Comparison of ENCODE assay signal across 8 mouse cellular contexts in the genomic region with DNA sequence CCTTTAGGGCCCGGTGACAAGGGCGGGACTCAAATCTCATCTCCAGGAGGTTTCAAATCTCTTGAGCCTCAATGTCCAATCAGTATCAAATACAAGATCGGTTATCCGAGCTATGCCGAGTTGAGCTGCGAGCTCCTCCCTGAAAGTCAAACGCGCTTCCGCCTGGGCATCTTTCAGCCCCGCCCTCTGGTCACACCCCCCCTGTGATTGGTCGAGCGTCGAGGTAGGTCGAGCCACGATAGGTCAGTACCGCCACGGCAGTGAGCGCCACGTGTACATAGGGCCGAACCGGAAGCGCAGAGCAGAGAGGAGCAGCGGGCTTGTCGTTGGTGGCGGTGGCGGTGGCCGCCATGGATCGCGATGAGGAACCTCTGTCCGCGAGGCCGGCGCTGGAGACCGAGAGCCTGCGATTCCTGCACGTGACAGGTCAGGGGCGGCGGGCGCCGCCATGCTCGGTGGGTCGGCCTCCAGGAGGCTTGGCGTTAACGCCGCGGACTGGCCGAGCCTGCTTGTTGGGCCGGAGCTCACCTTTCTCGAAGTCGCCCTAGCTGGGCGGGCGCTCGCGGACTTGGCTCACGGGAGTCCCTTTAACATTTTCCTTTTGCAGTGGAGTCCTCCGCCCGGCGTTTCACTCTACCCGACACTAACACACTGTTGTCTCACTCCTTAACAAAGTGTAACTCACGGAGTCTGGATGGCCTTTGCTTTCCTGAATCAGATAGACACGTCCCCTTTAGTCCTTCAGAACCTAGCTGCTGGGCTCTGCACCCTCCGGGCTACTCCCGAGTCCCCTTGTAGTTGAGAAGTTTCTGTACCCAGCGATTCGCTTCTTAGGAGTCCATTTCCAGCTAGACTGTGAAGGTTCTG. TPM values are rescaled to one million over a fixed set of nuclear protein-coding genes. Genes with fewer than 3 reads are reported as not detected.
A peak's percentile ranks its signal among the peaks of the same experiment; 100 is the strongest.
DNase-seq lines count a peak whose midpoint lies in the region; ATAC-seq and TF ChIP-seq lines count a peak whose summit lies in the region.

Selenos (plus strand) TSS at position 286 of the 867 bp plus-strand sequence.

- TF ChIP-seq POLR2A in lung, adult 2 months (IDR thresholded peaks at IDR 0.05; ENCODE audit: borderline replicate concordance, extremely low read depth, low read depth, low read length) = peak; percentile 93

- peak; percentile 100 for ATAC-seq in forebrain, embryonic 15.5 days (replicated peaks)
- peak; percentile 99 for ATAC-seq in neutrophil, adult 5-6 weeks (ENCODE audit: extremely low read depth, insufficient number of reproducible peaks, low FRiP score, poor library complexity, severe bottlenecking)

- H3K4me2 ChIP-seq in forebrain, embryonic 15.5 days (replicated peaks) = peak within 1 kb of the TSS; percentile 80

- peak within 1 kb of the TSS; percentile 77 for H3K9ac ChIP-seq in forebrain, embryonic 15.5 days (replicated peaks)

- no peaks in the 10 kb centered on the region for H3K9me3 ChIP-seq in forebrain, embryonic 15.5 days

- peaks cover 43% of the 10 kb centered on the region for H3K36me3 ChIP-seq in forebrain, embryonic 15.5 days

- intact Hi-C loops in heart, postnatal 25 days (cut with DNase I) = loop anchor here (10.0 kb wide), 1 partner anchor 605 kb away; the partner anchor contains the start of genes Asb7 and Lins1

- H3K4me1 ChIP-seq in forebrain, embryonic 15.5 days = peaks cover 30% of the 10 kb centered on the region
- peaks cover 5% of the 10 kb centered on the region; the same call in 1 of the 2 replicates for H3K4me1 ChIP-seq in lung, adult 2 months (ENCODE audit: control insufficient read depth, insufficient read depth, low read length)

- DNase-seq in ES-CJ7 (ENCODE audit: low read depth, low spot score) = peak; percentile 99
- peak; percentile 91 for DNase-seq in cerebellum, adult 11 months
- DNase-seq in heart, postnatal 25 days (ENCODE audit: low spot score) = peak; percentile 91
- DNase-seq in layer of hippocampus, adult 18-20 months (ENCODE audit: low spot score in 2 of 2) = peak; percentile 96 to 97
- peak; percentile 93 for DNase-seq in lung, adult 2 months
- peak; percentile 91 to 93 for DNase-seq in thymus, adult 18-20 months

- peak within 1 kb of the TSS; percentile 87 for H3K27ac ChIP-seq in forebrain, embryonic 15.5 days (replicated peaks)

- under 1% methylated on average over 65 of the region's 65 CpGs for WGBS in forebrain, embryonic 15.5 days
- WGBS in lung, adult 2 months = under 1% methylated on average over 65 of the region's 65 CpGs

- H3K27me3 ChIP-seq in forebrain, embryonic 15.5 days = no peaks in the 10 kb centered on the region

- no peak for TF ChIP-seq CTCF in lung, adult 2 months (IDR thresholded peaks at IDR 0.05; ENCODE audit: insufficient read depth, low read length)

- H3K4me3 ChIP-seq in forebrain, embryonic 15.5 days = peak within 1 kb of the TSS; percentile 68
- peak within 1 kb of the TSS; percentile 79 for H3K4me3 ChIP-seq in lung, adult 2 months (replicated peaks; ENCODE audit: extremely low read depth, low read depth, low read length)

RNA-seq across cellular contexts. Expression of gene Selenos, which starts in this region (rescaled TPM):
- polyA plus RNA-seq in forebrain, embryonic 15.5 days (2015; fragmentation: Nextera tagmentation; extraction: Ambion mirVana) = 77.9 and 81.0 TPM in 2 replicates
- total RNA-seq in heart, postnatal 25 days (2021) = 10 to 100 TPM; 31.1 to 36.9 TPM
- total RNA-seq in layer of hippocampus, adult 18-20 months (2021) = 10 to 100 TPM; 46.2 to 50.4 TPM
- polyA plus RNA-seq in lung, adult 2 months (2012; rRNA removed) = 109 and 165 TPM in 2 replicates
- 44.6 and 48.3 TPM in 2 replicates for total RNA-seq in neutrophil, adult 5-6 weeks (2017)

Comparison
In these comparisons a context has a peak if more than half of its experiments do, and no peak if none do; other contexts are left out.
1. Peak in every context shown above with its lines: DNase-seq, ATAC-seq, H3K4me3 ChIP-seq and H3K27ac ChIP-seq.